Mouse (Mus musculus) mesoderm, embryonic 11.5 days (tissue): ENCODE measurements around the gene Doc2g.
"Not testable (repeated sequence)": the region's sequence is repeated elsewhere in the genome, so short reads cannot be mapped to it uniquely, and the experiment has no call there.

Experiments used
- DNase-seq: peaks from one replicate; pipeline ENCODE4 v3.0.0-alpha.2; 2012; ENCODE audit warnings: low read depth, low spot score

Gene Doc2g

GRCm38 (mm10) chr19:4003112-4003511 lies at the start of gene Doc2g:
Doc2g (plus strand) TSS chr19:4003313.
- DNase-seq, result no peak

GRCm38 (mm10) chr19:3955033-3955432 lies 48.1 kb upstream of the Doc2g start:
- DNase-seq, result no peak

DNA sequence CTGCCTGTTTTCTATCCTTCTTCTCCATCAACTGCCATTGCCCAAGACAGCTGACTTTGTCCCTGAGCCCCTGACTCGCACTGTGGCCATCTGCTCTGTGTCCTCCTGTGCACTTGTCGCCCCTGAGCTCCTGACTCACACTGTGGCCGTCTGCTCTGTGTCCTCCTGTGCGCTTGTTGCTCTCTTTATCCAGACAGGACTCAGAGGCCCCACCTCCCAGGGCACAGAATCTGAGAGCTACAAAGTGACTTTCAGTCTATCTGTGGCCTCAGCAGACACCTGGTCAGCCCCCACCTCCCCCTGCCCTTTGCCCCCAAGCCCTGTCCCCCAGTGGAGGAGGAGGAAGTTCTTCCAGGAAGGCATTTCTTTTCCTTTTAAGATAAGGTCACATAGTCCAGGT lies 47.3 kb upstream of the Doc2g start:
- DNase-seq, result no peak

GRCm38 (mm10) chr19:3957296-3958036 lies 45.6 kb upstream of the Doc2g start:
- not testable (repeated sequence) for DNase-seq

GRCm38 (mm10) chr19:3958470-3958869 lies 44.6 kb upstream of the Doc2g start, which contains the start of gene Aldh3b3:
Aldh3b3 (plus strand) TSS chr19:3958645.
- DNase-seq, result no peak

- DNase-seq, result no peak
These were observed 44.1 kb upstream of the Doc2g start for GRCm38 (mm10) chr19:3959030-3959429.

GRCm38 (mm10) chr19:3960211-3960610 lies 42.9 kb upstream of the Doc2g start:
- no peak for DNase-seq

DNA sequence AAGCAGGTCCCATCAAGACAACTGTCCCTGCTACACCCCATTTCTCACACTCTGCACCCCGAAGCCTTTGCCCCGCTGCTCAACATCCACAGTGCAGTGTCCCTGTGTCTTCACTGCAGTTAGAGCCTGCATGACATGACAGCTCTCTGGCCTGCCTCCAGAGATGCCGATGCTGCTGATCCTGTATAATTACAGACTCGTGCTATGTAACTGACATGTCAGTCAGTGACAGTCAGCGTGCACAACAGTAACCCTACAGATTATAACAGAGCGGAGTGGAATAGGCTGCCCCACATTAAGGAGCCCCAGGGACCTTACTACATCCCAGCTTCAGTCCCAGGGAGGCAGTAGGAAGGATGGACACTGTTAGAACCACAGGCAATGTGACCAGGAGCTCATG lies 41.3 kb upstream of the Doc2g start:
- DNase-seq, result not testable (repeated sequence)

- no peak for DNase-seq
These were observed 40.6 kb upstream of the Doc2g start for GRCm38 (mm10) chr19:3962469-3962868.

DNA sequence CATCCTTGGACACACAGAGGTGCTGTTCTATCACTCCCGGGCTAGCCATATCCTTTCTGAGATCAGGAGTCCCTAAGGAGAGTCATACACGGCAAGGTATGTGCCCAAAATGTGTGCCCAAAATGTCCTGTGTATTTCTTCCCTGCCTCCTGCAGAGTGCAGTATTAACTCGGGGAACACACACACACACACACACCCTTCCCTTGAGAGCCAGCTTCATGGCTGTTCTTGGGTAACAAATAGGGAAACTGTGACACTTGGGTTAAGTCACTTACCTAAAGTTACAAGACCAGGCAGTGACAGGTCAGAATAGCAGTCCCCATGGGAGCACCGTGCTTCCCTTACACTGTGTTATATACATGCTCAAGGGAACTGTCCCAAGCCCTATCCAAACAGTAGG lies 39.1 kb upstream of the Doc2g start:
- no peak for DNase-seq

GRCm38 (mm10) chr19:3966330-3967075 lies 36.6 kb upstream of the Doc2g start:
- no peak for DNase-seq

GRCm38 (mm10) chr19:3967258-3967657 lies 35.9 kb upstream of the Doc2g start:
- DNase-seq, result no peak

- DNase-seq, result no peak
These were observed 30.9 kb upstream of the Doc2g start, which contains the start of gene Aldh3b2 for GRCm38 (mm10) chr19:3972229-3972628. Aldh3b2 (plus strand) TSS chr19:3972328.

DNA sequence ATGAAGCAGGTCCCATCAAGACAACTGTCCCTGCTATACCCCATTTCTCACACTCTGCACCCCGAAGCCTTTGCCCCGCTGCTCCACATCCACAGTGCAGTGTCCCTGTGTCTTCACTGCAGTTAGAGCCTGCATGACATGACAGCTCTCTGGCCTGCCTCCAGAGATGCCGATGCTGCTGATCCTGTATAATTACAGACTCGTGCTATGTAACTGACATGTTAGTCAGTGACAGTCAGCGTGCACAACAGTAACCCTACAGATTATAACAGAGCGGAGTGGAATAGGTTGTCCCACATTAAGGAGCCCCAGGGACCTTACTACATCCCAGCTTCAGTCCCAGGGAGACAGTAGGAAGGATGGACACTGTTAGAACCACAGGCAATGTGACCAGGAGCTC lies 28.5 kb upstream of the Doc2g start:
- not testable (repeated sequence) for DNase-seq

DNA sequence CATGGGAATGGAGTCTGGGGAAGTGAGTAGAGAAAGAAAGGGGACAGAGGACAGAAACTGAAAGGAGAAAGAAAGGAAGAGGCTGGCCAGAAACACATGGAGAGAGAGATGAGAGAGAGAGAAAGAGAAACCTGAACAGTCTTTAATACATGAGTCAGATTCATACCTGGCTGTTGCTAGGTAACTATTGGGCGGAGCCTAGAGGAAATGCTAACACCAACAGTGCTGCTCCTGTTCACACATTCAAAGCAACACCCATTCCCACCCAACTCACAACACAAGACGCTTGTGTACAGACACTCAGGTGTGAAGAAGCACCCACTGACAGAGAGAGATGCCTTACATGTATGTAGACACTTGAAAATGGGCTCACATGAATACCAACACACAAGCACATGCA lies 27.2 kb upstream of the Doc2g start:
- no peak for DNase-seq

DNA sequence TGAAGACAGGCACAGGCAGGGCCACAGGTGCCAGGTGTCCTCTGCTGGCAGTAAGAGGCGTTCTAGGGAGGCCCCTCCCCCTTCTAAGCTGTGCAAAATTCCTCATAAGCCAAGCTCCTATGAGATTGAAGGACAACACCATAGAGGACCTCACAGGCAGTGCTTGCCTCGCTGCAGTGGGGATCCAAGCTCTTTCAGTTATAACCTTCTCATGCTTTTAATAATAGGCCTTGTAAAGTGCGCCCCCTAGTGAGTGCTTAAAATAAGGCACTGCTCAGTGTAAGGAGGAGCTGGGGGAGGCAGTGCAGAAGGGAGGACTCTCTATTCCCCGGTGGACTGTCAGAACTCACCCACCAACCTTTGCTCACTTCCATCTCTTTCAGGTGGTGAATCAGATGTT lies 22.8 kb upstream of the Doc2g start:
- DNase-seq, result peak; percentile 87

DNA sequence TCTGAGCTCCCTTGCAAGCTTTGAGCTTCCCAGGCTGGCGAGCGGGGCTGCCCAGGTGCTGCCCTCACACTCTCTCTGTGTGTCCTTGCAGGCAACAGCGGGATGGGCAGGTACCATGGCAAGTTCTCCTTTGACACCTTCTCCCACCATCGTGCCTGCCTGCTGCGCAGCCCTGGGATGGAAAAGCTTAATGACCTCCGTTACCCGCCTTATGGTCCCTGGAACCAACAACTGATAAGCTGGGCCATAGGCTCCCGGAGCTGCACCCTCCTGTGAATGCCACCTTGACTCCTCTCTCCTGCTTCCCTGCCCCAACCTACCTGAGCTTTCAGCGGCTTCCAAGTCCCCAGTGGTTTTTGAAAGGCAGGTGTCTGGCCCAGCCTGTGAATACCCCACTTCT lies 22.2 kb upstream of the Doc2g start:
- no peak for DNase-seq

DNA sequence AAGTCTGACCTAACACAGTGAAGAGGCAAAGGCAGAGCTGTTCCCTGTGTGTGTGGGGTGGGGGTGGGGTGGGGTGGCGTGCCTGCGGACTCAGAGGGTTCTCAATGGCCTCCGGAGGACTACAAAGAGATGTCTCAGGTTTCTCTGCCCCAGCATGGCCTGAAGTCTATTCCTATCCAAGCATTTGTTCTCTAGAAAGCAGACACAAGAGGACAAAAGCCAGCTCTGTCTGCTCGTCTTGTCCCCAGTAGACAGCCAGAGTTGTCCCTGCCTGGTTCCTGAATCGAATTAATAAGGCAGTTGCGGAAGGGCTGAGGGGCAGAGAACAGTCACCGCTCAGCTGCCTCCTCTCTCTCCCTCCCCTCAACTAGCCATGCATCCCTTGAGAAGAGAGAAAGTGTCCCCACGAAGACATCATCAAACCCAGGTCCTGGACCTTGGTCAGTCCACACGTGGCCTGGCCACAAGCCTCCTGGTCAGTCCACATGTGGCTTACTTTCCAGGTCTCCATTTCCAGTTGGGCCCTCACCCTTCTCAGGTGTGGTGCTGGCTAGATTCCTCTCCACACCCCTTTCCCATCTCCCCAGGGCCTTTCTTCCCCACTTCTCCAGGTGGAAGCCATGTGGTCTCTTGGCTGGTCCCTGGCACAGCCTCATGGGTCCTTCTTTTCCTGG lies 19.4 kb upstream of the Doc2g start:
- DNase-seq, result peak; percentile 30

- peak; percentile 58 for DNase-seq
These were observed 17.8 kb upstream of the Doc2g start for GRCm38 (mm10) chr19:3985261-3985681.

GRCm38 (mm10) chr19:3986334-3986733 lies 16.8 kb upstream of the Doc2g start, which contains the start of gene Acy3:
Acy3 (plus strand) TSS chr19:3986570.
- DNase-seq, result peak; percentile 44

DNA sequence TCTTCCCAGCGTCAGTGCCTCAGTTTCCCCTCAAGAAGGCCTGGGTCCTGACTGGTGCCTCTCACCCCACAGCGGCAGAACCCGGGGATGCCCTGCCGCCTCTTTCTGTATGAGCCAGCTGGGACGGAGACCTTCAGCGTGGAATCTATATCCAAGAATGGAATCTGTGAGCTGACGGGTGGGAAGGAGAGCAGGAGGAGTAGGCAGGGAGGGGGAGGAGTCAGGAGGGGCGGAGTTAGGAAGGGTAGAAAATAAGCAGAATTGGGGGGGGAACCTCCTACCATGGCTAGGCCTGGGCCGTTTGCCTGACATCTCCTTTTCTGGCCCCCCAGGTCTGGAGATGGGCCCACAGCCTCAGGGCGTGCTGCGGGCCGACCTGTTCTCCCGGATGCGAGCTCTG lies 15.0 kb upstream of the Doc2g start:
- no peak for DNase-seq

GRCm38 (mm10) chr19:3988750-3989149 lies 14.4 kb upstream of the Doc2g start:
- DNase-seq, result no peak
